Mouse (Mus musculus) urinary bladder, postnatal 14 days (tissue): ENCODE results near the gene Nxph4.

ENCODE experiments used
- DNase-seq: peaks from one replicate; pipeline ENCODE4 v3.0.0; 2021; ENCODE audit warnings: low spot score

Gene Nxph4

DNA sequence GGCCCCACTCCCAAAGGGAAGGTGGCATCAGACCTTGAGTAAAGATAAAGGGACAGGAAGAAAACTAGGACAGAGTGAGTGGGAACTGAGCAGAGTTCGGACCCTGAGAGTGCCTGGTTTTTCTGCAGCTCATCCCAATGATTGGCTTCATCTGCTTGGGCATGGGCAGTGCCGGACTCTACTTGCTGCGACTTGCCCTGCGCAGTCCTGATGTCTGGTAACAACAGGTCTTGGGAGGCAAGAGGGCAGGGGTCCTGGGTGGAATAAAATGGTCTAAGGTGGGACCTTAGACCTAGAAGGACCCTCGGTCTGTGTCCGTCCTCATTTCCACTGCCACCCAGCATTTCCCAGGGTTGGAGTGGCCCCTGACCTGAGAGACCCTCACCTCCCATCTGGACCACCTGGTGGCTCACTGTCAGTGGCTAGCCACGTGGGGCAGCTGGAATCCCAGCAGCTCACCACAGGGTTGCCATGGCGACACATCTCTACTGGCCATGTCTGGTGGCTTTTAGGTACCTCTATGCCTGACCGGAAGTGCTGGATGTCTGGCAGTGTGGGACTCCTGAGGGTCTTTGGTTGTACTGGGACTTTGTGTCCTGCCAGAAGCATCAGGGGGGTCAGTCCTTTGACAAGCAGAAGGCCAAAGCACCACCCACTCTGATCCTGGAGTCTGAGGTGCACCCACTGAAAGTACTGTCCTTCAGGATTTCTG lies 18.9 kb downstream of the Nxph4 start:
- no peak for DNase-seq

DNA sequence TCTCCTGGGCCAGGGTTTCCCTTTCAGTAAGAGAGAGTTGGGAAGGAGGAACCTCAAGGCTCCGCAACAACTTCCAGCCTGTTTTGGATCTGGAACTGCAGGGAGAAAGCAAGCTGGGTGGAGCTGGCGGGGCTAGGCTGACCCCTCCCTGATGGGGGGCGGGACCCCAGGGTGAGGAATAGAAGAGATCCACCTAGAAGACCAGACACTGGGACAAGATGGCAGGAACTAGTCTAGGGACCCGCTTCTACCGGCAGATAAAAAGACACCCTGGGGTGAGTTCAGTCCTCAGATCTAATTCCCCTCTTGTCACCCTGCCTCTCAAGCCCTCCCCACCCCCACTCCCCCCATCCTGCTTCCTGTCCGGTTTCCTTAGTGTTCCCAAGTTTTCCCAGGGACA lies 19.6 kb downstream of the Nxph4 start, which contains the start of gene Ndufa4l2:
Gene Ndufa4l2 (plus strand): TSS at position 204 of the 400 bp plus-strand sequence.
- peak; percentile 56 for DNase-seq

DNA sequence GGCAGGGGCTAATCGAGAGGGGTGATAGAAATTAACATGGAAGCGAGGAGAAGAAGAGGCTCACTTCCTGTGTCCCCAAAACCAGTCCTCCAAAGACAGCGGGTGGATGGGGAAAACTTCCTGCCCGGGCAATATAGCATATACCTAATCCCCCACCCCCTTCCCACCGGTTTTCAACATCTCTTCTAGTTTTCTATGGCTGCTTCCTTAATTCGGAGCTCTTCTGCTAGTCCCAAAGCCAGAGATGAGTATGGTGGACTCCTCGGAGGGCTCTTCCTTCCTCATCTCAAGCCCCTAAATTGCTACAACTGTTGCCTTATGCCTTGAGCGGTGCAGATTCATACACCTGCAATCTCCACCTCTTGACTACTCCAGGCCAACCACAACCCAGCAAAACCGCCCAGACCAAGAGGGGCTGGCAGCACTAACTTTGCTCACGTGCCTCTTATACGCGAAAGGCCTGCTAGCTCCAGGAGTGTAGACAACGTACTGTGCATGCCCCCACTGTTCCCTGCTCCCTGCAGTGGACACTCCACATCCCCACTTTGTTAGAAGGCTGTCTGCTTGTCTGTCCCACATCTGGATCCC lies 20.2 kb downstream of the Nxph4 start:
- no peak for DNase-seq

DNA sequence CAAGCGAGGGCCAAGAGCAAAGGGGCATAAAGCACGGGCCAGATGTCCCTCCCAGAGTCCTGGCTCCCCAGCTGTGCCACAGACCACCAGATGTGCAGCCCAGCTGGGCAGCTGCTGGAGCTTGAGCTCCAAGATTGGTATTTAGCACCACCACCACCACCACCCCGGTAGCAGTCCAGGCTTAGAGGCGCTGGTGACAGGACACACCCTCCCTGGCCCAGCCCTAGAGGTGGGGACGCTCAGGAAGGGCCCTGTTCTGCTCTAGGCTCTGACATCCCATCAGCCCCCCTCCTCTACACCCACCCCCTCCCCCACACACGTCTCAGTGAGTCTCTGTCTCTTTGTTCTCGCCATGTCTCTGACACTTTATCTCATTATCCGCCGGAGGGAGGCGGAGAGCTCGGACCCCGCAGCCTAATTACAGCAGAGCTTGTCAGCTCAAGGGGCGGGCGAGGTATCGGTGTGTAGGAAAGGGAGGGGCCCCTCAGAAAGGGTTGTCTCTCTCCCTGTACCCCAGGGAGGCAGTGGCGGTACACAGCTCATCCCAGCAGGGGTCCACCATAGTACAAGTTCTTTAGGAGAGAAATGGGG lies 20.8 kb downstream of the Nxph4 start:
- DNase-seq = no peak

DNA sequence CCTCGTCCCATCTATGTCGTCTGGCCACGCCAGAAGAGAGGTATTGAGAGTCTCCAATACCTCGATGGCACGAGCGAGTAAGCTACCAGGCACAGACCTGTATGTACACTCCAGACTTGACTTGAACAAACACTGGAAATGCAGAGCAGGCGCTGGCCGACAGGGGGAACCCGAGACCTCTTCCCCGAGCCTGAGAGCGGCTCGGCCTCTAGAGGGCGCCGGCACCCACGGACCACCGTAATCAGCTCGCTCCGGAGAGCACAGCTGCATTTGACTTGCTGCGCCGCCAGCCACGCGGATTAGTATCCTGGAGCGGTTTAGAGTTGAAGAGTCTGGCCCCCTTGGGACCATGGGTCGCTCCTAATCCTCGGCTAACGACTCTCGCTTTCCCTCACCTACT lies 21.5 kb downstream of the Nxph4 start:
- DNase-seq = peak; percentile 94

DNA sequence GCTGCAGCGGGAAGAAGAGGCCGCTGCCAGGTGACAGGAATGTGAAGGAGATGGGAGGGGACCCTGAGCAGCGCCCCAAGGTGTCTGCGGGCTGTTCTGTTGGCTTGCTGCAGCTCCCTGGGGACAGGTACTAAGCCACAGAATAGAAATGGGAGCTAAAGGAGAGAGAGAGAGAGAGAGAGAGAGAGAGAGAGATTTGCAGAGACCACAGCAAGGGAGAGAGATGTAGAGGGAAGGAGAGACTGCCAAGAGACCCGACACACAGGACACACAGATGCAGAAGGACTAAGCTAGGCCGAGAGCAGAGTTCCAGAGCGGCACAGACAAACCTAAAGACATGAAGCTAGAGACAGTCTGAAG lies 22.1 kb downstream of the Nxph4 start:
- no peak for DNase-seq

DNA sequence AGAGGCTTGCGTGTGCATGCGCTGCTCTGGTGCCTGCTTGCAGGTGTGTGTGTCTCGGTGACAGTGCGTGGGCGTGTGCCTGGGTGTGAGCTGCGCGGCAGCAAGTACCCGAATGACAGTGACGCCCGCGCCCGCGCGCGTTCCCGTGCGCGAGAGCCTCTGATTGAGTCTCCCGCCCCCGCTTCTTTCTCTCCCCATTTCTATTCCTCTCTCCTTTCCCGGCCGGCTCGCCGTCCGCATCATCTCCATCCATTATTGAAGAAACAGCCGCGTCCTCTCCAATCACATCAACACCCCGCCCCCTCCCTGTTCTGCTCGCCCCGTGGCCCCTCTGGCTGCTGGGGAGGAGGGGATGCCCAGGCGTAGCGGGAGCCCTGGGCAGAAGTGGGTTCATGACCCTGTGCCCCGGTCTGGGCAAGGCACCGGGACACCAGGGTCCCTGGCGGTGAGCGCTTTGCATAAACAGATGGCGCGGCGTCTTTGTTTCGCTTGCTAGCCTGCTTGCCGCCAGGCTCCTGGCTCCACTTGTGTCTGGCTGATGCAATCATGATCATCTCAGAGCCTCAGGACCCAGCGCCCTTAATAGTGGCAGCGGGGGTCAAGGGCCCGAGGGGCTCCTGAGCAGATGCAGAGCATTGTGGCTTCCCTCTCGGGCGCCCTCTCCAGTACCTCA lies 22.6 kb downstream of the Nxph4 start:
- peak; percentile 38 for DNase-seq

DNA sequence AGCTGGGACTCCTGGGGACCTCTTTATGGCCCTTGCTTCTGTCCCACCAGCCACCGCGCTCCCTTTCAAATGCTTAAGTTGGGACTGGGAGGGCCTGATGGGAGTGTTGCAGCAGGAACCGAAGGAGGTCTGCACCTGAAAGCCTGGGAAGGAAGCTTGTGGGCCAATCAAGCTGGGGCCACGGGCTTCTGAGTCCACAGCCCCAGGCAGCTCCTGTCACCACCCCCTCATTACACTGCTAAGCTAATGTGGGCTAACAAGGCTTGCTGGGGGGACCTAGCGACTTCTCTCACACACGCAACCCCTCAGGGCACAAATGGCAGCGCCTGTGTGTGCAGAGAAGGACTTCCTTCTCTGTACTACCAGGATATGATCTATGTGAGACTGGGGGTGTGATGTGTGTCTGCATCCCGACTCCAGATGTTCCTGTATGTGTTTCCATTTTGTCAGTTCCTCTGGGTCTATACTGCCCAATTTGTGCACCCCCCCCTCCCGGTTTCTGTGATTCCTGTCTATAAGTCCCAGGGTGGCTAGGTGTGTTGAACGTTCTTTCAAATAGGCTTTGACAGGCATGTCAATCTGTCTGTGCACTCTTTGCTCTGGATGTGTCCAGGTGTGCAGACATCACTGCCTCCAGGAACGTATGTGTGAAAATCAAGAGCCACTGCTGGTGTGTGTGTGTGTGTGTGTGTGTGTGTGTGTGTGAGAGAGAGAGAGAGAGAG lies 23.3 kb downstream of the Nxph4 start:
- DNase-seq = no peak

DNA sequence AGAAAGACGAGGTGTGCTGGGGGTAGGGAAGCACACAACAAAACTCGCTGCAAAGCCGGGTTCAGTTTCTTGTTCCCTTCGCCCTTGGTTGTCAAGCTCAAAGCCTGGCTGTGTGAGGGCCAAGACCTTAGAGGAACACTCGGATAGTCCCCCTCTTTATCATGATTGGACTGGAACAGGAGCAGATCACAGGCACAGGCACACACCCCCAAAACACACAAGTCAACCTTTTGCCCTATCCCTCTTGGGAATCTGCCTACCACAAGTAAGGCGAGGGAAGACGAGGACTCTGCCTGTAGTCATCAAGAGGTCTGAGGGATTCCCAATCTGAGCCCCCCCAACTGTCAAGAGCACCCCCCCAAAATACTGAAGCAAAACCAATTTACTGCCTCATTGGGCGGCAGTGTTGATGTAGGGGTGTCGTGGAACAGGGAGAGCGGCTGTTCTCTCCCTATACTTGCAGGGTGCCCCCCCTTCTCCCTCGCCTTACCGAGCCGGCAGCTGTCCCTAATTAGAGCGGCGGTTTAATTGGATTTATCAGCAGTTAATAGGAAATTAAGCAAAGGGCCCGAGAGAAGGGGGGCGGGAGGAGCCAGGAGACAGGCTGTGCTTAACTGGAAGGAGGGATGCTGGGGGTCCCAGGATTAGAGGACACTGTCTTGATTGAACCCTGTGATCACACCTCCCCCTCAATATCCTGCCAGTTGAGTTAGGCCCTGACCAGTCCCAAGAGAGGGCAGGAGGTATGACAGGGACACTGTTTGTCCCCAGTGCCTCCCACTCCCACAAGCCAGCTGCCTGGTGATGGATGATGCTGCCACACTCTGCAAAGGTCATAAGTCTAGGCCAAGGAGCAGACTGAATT lies 24.3 kb downstream of the Nxph4 start:
- DNase-seq = no peak

DNA sequence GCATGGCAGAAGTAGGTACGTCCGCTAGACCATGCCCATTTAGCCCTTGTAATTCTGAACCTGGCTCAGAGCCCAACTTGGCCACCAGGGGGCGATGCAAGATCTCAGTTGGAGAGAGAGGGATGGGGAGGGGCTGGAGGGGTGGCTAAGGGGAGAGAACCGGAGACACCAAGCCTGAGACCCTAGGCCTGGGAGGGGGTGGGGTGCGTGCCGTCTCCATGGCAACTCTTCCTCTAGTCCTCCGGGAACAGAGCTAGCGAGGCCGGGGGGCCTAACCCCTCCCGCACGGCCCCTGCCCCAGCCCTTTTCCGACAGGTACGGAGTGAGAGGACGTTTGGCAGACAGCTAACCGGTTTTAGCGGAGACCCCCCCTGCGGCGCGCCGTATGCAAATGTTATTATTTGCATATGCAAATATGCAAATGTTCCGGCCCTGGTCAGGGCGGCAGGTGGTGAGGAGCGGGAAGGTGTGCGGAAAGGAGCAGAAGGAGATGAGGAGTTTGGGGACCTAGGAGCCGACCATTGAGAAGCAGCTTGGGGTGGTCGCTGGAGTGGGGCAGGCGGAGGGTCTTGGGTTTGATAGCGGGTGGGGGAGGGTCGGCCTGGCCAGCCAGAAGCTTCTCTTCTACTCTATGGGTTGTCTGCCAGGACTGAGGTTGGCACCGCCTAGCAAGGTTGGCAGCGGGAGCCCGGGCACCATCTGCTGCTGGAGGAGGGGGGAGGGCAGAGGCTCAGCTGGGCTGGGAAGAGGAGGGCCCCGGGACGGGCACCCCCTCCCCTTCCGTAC lies 25.1 kb downstream of the Nxph4 start:
- DNase-seq = peak; percentile 85

DNA sequence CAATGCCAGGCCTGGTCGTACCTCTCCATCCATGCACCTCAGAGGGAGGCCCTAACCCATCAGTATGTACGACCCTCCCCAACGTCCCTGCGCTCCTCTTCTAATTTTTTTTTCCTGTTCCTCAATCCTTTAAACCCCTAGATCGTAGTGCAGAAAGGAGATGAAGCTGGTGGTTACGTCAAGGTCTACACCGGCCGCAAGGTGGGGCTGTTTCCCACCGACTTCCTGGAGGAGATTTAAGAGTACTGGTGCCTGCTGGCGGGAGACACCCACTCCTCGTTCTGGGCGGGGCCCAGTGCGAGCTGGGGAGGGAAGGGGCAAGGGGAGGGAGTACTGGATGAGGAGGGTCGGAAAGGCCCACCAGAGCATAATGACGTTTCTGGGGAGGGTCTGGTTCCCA lies 26.1 kb downstream of the Nxph4 start:
- peak; percentile 79 for DNase-seq

DNA sequence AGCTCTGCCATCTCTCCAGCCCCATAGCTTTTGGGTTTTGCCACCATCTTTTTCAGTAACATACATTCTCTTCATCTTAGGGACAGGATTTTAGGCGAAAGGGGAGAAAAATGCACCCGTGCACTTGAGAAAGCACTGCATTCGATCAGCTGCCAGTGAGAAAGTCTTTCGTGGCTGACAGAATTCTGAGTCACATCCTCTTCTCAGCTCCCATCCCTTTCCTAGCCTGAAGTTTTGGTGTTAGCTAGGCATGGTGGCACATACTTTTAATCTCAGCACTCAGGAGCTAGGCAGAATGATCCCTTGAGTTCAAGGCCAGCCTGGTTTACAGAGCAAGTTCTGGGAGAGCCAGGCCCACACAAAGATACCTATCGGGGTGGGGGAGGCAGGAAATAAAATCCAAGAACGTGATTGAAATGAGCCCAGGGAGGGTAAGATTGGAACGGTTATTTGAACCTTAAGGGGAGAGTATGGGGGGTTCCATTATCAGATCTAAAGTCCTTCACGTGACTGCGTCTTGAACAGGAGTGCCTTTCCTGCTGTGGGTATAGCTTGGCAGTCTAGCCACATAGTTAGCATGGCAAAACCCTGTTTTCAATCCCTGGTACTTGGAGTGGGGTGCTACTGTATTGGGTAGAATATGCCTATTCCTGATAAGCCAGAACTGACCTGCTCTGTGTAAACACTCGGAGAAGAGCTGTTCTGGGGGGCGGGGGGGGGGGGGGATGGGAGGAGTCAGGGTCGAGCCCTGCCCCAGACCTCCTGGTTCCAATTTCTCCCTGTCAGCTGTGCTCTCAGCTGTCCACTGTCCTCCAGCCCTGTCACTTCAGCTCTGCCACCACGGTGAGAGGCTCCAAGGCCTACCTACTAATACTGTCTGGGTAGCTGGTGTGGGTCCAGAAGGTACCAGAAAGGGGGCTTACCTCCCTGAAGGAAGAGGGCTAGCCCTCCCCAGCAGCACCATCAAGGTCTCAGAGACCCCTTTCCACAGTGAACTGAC lies 33.2 kb downstream of the Nxph4 start, which contains the start of gene Stac3:
Gene Stac3 (plus strand): TSS at position 793 of the 1,000 bp plus-strand sequence.
- no peak for DNase-seq

DNA sequence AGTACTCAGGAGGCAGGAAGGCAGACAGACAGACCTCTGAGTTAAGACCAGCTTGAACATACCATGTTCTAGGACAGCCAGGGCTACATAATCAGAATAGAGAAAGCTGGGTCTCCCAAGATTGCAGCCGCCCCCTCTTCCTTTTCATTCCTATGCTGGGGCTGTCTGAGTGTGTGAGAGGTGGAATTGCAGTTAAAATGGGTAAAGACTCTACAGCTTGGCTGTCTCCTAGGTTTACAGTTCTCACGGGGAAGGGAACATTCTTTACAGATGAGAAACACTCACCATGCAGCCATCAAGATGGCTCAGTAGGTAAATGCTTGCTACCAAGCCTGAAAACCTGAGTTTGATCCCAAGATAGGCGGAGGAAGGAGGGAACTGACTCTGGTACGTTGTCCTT lies 34.3 kb downstream of the Nxph4 start:
- DNase-seq = no peak

DNA sequence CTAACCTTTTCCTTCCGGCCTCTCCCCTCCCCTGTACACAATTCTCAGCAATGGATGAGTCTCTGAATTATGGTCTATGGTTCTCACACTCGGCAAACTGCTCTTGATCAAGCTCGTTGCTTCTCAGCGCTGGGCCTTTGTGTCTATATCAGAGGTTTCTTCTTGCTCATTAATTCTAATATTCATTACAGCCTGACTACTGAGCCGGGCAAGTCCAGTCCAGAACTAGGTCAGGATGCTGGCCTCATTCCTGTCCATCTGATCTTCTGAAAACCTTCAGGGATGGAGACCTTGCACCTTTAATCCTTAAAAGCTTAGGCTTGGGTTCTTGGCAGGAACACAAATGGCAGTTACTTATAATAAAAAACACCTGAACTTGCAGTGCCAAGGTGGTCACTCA lies 34.8 kb downstream of the Nxph4 start:
- no peak for DNase-seq

DNA sequence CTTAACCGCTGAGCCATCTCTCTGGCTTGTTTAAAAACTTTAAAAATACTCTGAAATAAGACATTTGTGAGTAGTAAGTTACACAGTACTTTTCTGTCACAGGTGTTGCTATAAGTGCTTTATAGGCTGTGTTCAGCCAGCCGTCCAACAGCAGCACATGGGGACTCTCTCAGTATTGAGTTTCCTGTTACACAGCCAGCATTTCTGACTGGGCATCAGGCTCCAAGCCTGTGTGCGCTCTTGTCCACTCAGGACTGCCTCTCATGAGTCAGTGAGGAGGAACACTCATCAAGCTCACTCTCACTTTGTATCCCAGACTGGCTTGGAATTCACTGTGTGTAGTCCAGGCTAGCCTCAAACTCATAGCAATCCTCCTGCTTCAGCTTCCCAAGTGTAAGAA lies 38.2 kb downstream of the Nxph4 start:
- no peak for DNase-seq

DNA sequence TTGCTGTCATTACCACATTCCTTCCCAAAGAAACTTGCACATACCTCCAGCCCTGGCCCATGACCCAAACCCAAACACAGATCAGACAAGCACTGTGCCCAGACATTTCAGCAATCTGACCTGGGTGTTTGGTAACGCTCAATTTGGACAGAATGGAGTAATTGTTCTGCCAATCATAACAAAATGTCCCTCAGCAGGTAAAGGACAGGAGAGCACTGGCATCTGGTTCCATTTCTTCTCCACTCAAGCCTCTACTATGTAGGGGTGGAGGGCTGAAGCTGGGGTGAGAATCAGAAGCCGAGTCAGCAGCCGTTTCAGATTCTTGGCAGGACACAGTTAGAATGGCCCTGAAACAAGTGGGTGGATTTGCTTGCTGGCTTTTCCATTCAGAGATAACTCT lies 42.2 kb downstream of the Nxph4 start:
- no peak for DNase-seq

DNA sequence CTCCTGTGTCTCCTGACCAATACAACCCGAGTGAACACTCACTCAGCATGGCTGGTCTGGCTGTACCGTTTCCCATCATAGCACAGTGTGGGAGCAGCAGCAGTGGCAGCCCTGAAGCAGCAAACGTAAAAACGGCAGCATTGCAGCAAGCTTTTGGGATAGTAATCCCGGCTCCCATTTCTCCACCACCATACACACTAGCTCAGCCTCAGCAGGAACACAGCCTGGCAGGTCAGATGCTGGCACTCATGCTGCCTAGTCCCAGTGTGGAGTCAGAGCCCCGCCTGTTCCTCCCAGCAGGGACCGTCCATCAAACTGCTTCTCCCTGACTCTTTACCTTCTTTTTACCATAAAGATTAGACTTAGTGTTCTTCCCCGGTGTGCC lies 43.2 kb downstream of the Nxph4 start:
- DNase-seq = no peak

DNA sequence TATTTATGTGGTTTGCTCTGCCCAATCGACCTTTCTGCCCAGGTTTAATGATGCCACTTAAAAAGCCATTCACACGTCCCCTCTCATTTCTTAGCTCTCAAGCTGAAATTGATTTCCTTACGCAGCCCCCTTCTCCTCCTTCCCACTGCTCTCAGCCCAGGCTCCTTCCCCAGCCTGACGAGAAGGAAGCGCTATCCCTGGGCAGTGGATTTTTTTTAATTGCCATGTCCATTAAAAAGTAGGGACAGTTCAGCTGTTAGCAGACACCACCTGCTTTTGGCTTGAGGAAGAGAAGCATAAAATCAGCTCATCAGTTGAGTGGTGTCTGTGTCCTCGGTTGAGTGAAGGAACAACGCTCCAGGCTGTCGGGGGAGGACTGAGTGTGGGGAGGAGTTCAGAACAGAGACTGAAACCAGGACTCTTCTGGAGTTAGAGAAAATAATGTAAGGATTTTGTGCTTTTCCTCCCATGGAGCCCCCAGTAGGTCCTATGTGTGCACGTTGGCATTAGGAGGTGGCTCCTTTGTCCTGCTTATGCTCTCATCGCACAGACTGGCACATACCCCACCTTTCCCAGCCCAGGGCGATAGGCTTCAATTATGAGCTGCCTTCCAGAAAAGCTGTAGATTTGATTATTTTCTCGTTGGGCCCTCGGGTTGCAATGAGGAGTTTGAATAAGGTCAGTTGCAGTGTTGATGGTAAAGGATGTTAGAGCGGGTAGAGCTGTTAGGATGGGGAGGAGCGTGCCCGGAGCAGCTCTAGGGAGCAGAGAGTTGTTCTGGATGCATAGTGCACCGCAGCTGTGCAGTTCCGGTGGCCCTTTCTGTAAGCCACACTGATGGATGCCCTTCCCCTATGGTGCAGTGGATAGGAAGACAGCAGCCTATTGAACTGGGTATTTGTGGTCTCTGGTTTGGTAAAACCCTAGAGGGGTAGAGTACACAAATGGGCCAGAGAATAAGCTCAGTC lies 43.9 kb downstream of the Nxph4 start:
- no peak for DNase-seq
